Mouse (Mus musculus) leukemia stem cell, adult 10-12 weeks (primary cell): Measurements from ENCODE around the gene Gm3512. TPM values are rescaled to one million over a fixed set of nuclear protein-coding genes. Genes with fewer than 3 reads are reported as not detected.

Source experiments
- polyA plus RNA-seq: library from polyadenylated mRNA; stranded (reverse); fragments of >175 nt; gene quantifications from 2 replicates; pipeline ENCODE4 v1.2.3, GENCODE M21; 2012; ENCODE audit warnings: low replicate concordance

Gene Gm3512
- polyA plus RNA-seq: not detected in 2 replicates

GRCm38 (mm10) chr14:7174483-7174971 is at the start of gene Gm3512:
TSS of gene Gm3512 (minus strand) at chr14:7174533.

GRCm38 (mm10) chr14:7194440-7194839 is 20.1 kb upstream of the Gm3512 start, which contains the start of gene Gm16434:
TSS of gene Gm16434 (minus strand) at chr14:7194540.

GRCm38 (mm10) chr14:7125312-7125711 is 49.0 kb downstream of the Gm3512 start, which contains the start of gene Gm6676:
TSS of gene Gm6676 (minus strand) at chr14:7125412.

Other genes starting within 250 kb of the Gm3512 start
- gene Gm6356, start 200.7 kb downstream of the Gm3512 start, polyA plus RNA-seq: not detected in 2 replicates
- not detected in 2 replicates for gene Gm10406, start 147.1 kb downstream of the Gm3512 start, polyA plus RNA-seq
- not detected in 2 replicates for gene Gm3685, start 129.6 kb downstream of the Gm3512 start, polyA plus RNA-seq
- gene Gm3696, start 73.9 kb downstream of the Gm3512 start, polyA plus RNA-seq: not detected in 2 replicates
- not detected in 2 replicates for gene Gm6676, start 49.1 kb downstream of the Gm3512 start, polyA plus RNA-seq
- not detected in 2 replicates for gene Gm16434, start 20.0 kb upstream of the Gm3512 start, polyA plus RNA-seq
- not detected in 2 replicates for gene Gm3727, start 90.2 kb upstream of the Gm3512 start, polyA plus RNA-seq
- not detected in 2 replicates for gene Gm3739, start 140.5 kb upstream of the Gm3512 start, polyA plus RNA-seq
- not detected in 2 replicates for gene Gm5797, start 157.9 kb upstream of the Gm3512 start, polyA plus RNA-seq
- gene Gm8374, start 190.6 kb upstream of the Gm3512 start, polyA plus RNA-seq: not detected in 2 replicates